Mouse (Mus musculus): ENCODE results near the gene Acbd6.

Gene Acbd6

GRCm38 (mm10) chr1:155558012-155558842 is at the start of gene Acbd6:
TSS of gene Acbd6 (plus strand) at chr1:155558120.
- peak; percentile 78 for DNase-seq

GRCm38 (mm10) chr1:155510263-155510662 is 47.7 kb upstream of the Acbd6 start:
- DNase-seq: no peak

- DNase-seq: no peak
Observed at GRCm38 (mm10) chr1:155515866-155516265, 42.1 kb upstream of the Acbd6 start.

- peak; percentile 56 for DNase-seq
Observed at GRCm38 (mm10) chr1:155516594-155516993, 41.3 kb upstream of the Acbd6 start.

GRCm38 (mm10) chr1:155517060-155517459 is 40.9 kb upstream of the Acbd6 start:
- DNase-seq: no peak

GRCm38 (mm10) chr1:155520285-155520684 is 37.6 kb upstream of the Acbd6 start:
- DNase-seq: no peak

GRCm38 (mm10) chr1:155522493-155522892 is 35.4 kb upstream of the Acbd6 start:
- no peak for DNase-seq

- no peak for DNase-seq
Observed at GRCm38 (mm10) chr1:155526176-155526575, 31.7 kb upstream of the Acbd6 start.

GRCm38 (mm10) chr1:155527027-155527786 is 30.7 kb upstream of the Acbd6 start:
- no peak for DNase-seq

- DNase-seq: no peak
Observed at GRCm38 (mm10) chr1:155527787-155528158, 30.1 kb upstream of the Acbd6 start.

GRCm38 (mm10) chr1:155528405-155529119 is 29.4 kb upstream of the Acbd6 start:
- DNase-seq: no peak

- no peak for DNase-seq
Observed at GRCm38 (mm10) chr1:155529120-155529963, 28.6 kb upstream of the Acbd6 start.

- DNase-seq: no peak
Observed at GRCm38 (mm10) chr1:155530561-155531457, 27.1 kb upstream of the Acbd6 start.

GRCm38 (mm10) chr1:155532396-155532795 is 25.5 kb upstream of the Acbd6 start:
- no peak for DNase-seq

- DNase-seq: no peak
Observed at GRCm38 (mm10) chr1:155532833-155533688, 24.9 kb upstream of the Acbd6 start.

GRCm38 (mm10) chr1:155533689-155533965 is 24.3 kb upstream of the Acbd6 start:
- no peak for DNase-seq

- peak; percentile 32 for DNase-seq
Observed at GRCm38 (mm10) chr1:155537005-155537642, 20.8 kb upstream of the Acbd6 start.

GRCm38 (mm10) chr1:155538006-155538405 is 19.9 kb upstream of the Acbd6 start:
- DNase-seq: no peak

GRCm38 (mm10) chr1:155557642-155558011 is 293 bp upstream of the Acbd6 start:
- no peak for DNase-seq

- DNase-seq: no peak
Observed at GRCm38 (mm10) chr1:155560021-155560420, 2.1 kb downstream of the Acbd6 start.
